Comparison of ENCODE assay signal across 8 mouse cellular contexts in the genomic region with DNA sequence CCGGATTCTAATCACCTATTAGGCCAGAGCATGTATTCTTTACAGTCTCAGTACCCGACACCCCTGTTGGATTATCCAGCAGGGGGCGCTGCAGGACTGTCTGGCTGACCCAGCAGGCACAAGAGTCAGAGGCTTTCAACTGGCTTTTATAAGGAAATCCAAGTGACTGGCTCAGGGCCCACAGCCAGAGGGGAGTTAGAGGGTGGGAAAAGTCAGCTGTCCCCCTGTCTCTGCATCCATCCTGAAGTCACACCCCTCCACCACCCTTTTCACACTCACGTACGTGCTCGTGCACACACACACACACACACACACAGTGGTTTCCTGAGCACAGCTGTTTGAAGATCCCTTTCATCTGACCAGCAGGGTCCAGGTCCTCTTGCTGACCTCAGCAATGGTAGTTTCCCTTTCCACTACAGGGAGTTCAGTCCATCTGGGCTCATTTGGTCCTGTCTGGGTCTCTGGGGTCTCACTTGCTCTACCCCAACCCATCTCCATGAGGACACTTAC. TPM values are rescaled to one million over a fixed set of nuclear protein-coding genes. Genes with fewer than 3 reads are reported as not detected.
DNase-seq lines count a peak whose midpoint lies in the region; ATAC-seq and TF ChIP-seq lines count a peak whose summit lies in the region.

No protein-coding gene starts in this region.

- no peaks in the 10 kb centered on the region for H3K9me3 ChIP-seq in embryonic facial prominence, embryonic 14.5 days (ENCODE audit: control insufficient read depth, low read length)
- H3K9me3 ChIP-seq in heart, embryonic 12.5 days (replicated peaks) = no peaks in the 10 kb centered on the region
- no peaks in the 10 kb centered on the region for H3K9me3 ChIP-seq in liver, embryonic 12.5 days (replicated peaks)
- no peaks in the 10 kb centered on the region for H3K9me3 ChIP-seq in neural tube, embryonic 13.5 days
- H3K9me3 ChIP-seq in stomach, postnatal 0 days (ENCODE audit: control insufficient read depth, low read length) = no peaks in the 10 kb centered on the region

- peak; percentile 80 for ATAC-seq in embryonic facial prominence, embryonic 14.5 days (ENCODE audit: low read depth)
- peak; percentile 46; the same call in 1 of the 2 replicates for ATAC-seq in heart, embryonic 12.5 days (ENCODE audit: insufficient number of reproducible peaks, low FRiP score)
- peak; percentile 31; the same call in 1 of the 2 replicates for ATAC-seq in liver, embryonic 12.5 days
- ATAC-seq in neural tube, embryonic 13.5 days (ENCODE audit: low read depth) = peak; percentile 66
- peak; percentile 69 for ATAC-seq in stomach, postnatal 0 days (ENCODE audit: low FRiP score, low TSS enrichment)

- TF ChIP-seq EP300 in stomach, postnatal 0 days (optimal IDR thresholded peaks at IDR 0.05) = no peak

- no peaks in the 10 kb centered on the region for H3K36me3 ChIP-seq in embryonic facial prominence, embryonic 14.5 days (ENCODE audit: control insufficient read depth, insufficient read depth, low read length)
- no peaks in the 10 kb centered on the region for H3K36me3 ChIP-seq in heart, embryonic 12.5 days
- no peaks in the 10 kb centered on the region for H3K36me3 ChIP-seq in liver, embryonic 12.5 days
- H3K36me3 ChIP-seq in neural tube, embryonic 13.5 days = no peaks in the 10 kb centered on the region
- H3K36me3 ChIP-seq in stomach, postnatal 0 days (ENCODE audit: control insufficient read depth, insufficient read depth, low read length) = no peaks in the 10 kb centered on the region

- H3K4me3 ChIP-seq in embryonic facial prominence, embryonic 14.5 days (ENCODE audit: low read depth, low read length) = no peak overlapping the region
- H3K4me3 ChIP-seq in heart, embryonic 12.5 days = no peak overlapping the region
- no peak overlapping the region for H3K4me3 ChIP-seq in liver, embryonic 12.5 days
- no peak overlapping the region for H3K4me3 ChIP-seq in neural tube, embryonic 13.5 days
- no peak overlapping the region for H3K4me3 ChIP-seq in stomach, postnatal 0 days (ENCODE audit: low read depth, low read length)

- no peak overlapping the region for H3K27ac ChIP-seq in embryonic facial prominence, embryonic 14.5 days (replicated peaks; ENCODE audit: low read depth, low read length)
- H3K27ac ChIP-seq in heart, embryonic 12.5 days (ENCODE audit: poor library complexity, severe bottlenecking) = no peak overlapping the region
- no peak overlapping the region for H3K27ac ChIP-seq in liver, embryonic 12.5 days
- H3K27ac ChIP-seq in neural tube, embryonic 13.5 days (replicated peaks) = no peak overlapping the region
- H3K27ac ChIP-seq in stomach, postnatal 0 days (replicated peaks) = no peak overlapping the region

- peak; percentile 84 for DNase-seq in 3T3-L1 (ENCODE audit: low read depth, low spot score)
- DNase-seq in adrenal gland, postnatal 36 days = peak; percentile 94 to 95
- DNase-seq in embryonic facial prominence, embryonic 14.5 days (ENCODE audit: low spot score) = peak; percentile 89
- DNase-seq in kidney, postnatal 14 days = peak; percentile 93
- DNase-seq in stomach, postnatal 0 days (ENCODE audit: low spot score) = peak; percentile 93

- H3K27me3 ChIP-seq in embryonic facial prominence, embryonic 14.5 days (replicated peaks; ENCODE audit: control insufficient read depth, insufficient read depth, low read length) = no peaks in the 10 kb centered on the region
- H3K27me3 ChIP-seq in heart, embryonic 12.5 days (replicated peaks) = 0 out of 2 replicates have a peak, but pooled peaks cover 2% of the 10 kb centered on the region
- no peaks in the 10 kb centered on the region for H3K27me3 ChIP-seq in liver, embryonic 12.5 days (replicated peaks)
- no peaks in the 10 kb centered on the region for H3K27me3 ChIP-seq in neural tube, embryonic 13.5 days
- no peaks in the 10 kb centered on the region for H3K27me3 ChIP-seq in stomach, postnatal 0 days (ENCODE audit: control insufficient read depth, insufficient read depth, low read length)

- TF ChIP-seq CTCF in stomach, postnatal 0 days (IDR thresholded peaks at IDR 0.05; ENCODE audit: low read depth) = peak; percentile 98

- no peaks in the 10 kb centered on the region for H3K4me1 ChIP-seq in embryonic facial prominence, embryonic 14.5 days (ENCODE audit: control insufficient read depth, insufficient read depth, low read length)
- H3K4me1 ChIP-seq in heart, embryonic 12.5 days (replicated peaks) = peaks cover 15% of the 10 kb centered on the region
- H3K4me1 ChIP-seq in liver, embryonic 12.5 days = peaks cover 9% of the 10 kb centered on the region
- peaks cover under 1% of the 10 kb centered on the region for H3K4me1 ChIP-seq in neural tube, embryonic 13.5 days (replicated peaks)
- no peaks in the 10 kb centered on the region for H3K4me1 ChIP-seq in stomach, postnatal 0 days (replicated peaks; ENCODE audit: control insufficient read depth, insufficient read depth)

- H3K4me2 ChIP-seq in embryonic facial prominence, embryonic 14.5 days (ENCODE audit: low read depth, low read length) = no peak overlapping the region
- no peak overlapping the region for H3K4me2 ChIP-seq in heart, embryonic 12.5 days
- no peak overlapping the region for H3K4me2 ChIP-seq in liver, embryonic 12.5 days
- no peak overlapping the region for H3K4me2 ChIP-seq in neural tube, embryonic 13.5 days
- H3K4me2 ChIP-seq in stomach, postnatal 0 days (replicated peaks; ENCODE audit: low read depth) = no peak overlapping the region

- no peak overlapping the region for H3K9ac ChIP-seq in embryonic facial prominence, embryonic 14.5 days (ENCODE audit: low read depth, low read length)
- H3K9ac ChIP-seq in heart, embryonic 12.5 days = 0 out of 2 replicates have a peak overlapping the region, but pooled peaks have one; percentile 3
- H3K9ac ChIP-seq in liver, embryonic 12.5 days = no peak overlapping the region
- no peak overlapping the region for H3K9ac ChIP-seq in neural tube, embryonic 13.5 days
- H3K9ac ChIP-seq in stomach, postnatal 0 days (ENCODE audit: low read length) = no peak overlapping the region

- 16% methylated on average over 6 of the region's 6 CpGs for WGBS in embryonic facial prominence, embryonic 14.5 days
- 15% methylated on average over 6 of the region's 6 CpGs for WGBS in heart, embryonic 12.5 days
- 21% methylated on average over 6 of the region's 6 CpGs for WGBS in liver, embryonic 12.5 days (ENCODE audit: insufficient replicate concordance)
- 15% methylated on average over 6 of the region's 6 CpGs for WGBS in neural tube, embryonic 13.5 days
- WGBS in stomach, postnatal 0 days = 9% methylated on average over 6 of the region's 6 CpGs

RNA-seq across cellular contexts. Expression of a gene that starts 14.1 kb away (rescaled TPM):
- not detected for total RNA-seq in adrenal gland, postnatal 36 days (2021)
- not detected in 2 replicates for polyA plus RNA-seq in embryonic facial prominence, embryonic 14.5 days (2014; fragmentation: Nextera tagmentation; extraction: Ambion mirVana)
- not detected in 2 replicates for polyA plus RNA-seq in heart, embryonic 12.5 days (2016; fragmentation: Nextera tagmentation; extraction: Ambion mirVana)
- polyA plus RNA-seq in liver, embryonic 12.5 days (2016; fragmentation: Nextera tagmentation; extraction: Ambion mirVana) = not detected in 2 replicates
- not detected in 2 replicates for polyA plus RNA-seq in neural tube, embryonic 13.5 days (2015; fragmentation: Nextera tagmentation; extraction: Ambion mirVana)
- polyA plus RNA-seq in stomach, postnatal 0 days (2015; fragmentation: Nextera tagmentation; extraction: Ambion mirVana) = 0.08 TPM in 1 of 2 replicates, not detected in the other

RNA-seq across cellular contexts. Expression of a gene that starts 17.0 kb away (rescaled TPM):
- total RNA-seq in adrenal gland, postnatal 36 days (2021) = not detected
- 3.2 and 4.5 TPM in 2 replicates for polyA plus RNA-seq in embryonic facial prominence, embryonic 14.5 days (2014; fragmentation: Nextera tagmentation; extraction: Ambion mirVana)
- 0.18 TPM in 1 of 2 replicates, not detected in the other for polyA plus RNA-seq in heart, embryonic 12.5 days (2016; fragmentation: Nextera tagmentation; extraction: Ambion mirVana)
- polyA plus RNA-seq in liver, embryonic 12.5 days (2016; fragmentation: Nextera tagmentation; extraction: Ambion mirVana) = not detected in 2 replicates
- polyA plus RNA-seq in neural tube, embryonic 13.5 days (2015; fragmentation: Nextera tagmentation; extraction: Ambion mirVana) = 19.4 and 22.7 TPM in 2 replicates
- polyA plus RNA-seq in stomach, postnatal 0 days (2015; fragmentation: Nextera tagmentation; extraction: Ambion mirVana) = 0.44 and 0.74 TPM in 2 replicates

RNA-seq across cellular contexts. Expression of a gene that starts 38.2 kb away (rescaled TPM):
- 1 to 10 TPM; 6.9 to 8.8 TPM for total RNA-seq in adrenal gland, postnatal 36 days (2021)
- polyA plus RNA-seq in embryonic facial prominence, embryonic 14.5 days (2014; fragmentation: Nextera tagmentation; extraction: Ambion mirVana) = 39.6 and 40.3 TPM in 2 replicates
- 26.6 and 26.7 TPM in 2 replicates for polyA plus RNA-seq in heart, embryonic 12.5 days (2016; fragmentation: Nextera tagmentation; extraction: Ambion mirVana)
- 14.3 TPM in 2 replicates for polyA plus RNA-seq in liver, embryonic 12.5 days (2016; fragmentation: Nextera tagmentation; extraction: Ambion mirVana)
- polyA plus RNA-seq in neural tube, embryonic 13.5 days (2015; fragmentation: Nextera tagmentation; extraction: Ambion mirVana) = 14.2 and 15.6 TPM in 2 replicates
- polyA plus RNA-seq in stomach, postnatal 0 days (2015; fragmentation: Nextera tagmentation; extraction: Ambion mirVana) = 10.8 and 11.2 TPM in 2 replicates

RNA-seq across cellular contexts. Expression of a gene that starts 47.6 kb away (rescaled TPM):
- under 1 TPM; 0.63 TPM for total RNA-seq in adrenal gland, postnatal 36 days (2021)
- 2.1 TPM in 2 replicates for polyA plus RNA-seq in embryonic facial prominence, embryonic 14.5 days (2014; fragmentation: Nextera tagmentation; extraction: Ambion mirVana)
- 0.32 TPM in 1 of 2 replicates, not detected in the other for polyA plus RNA-seq in heart, embryonic 12.5 days (2016; fragmentation: Nextera tagmentation; extraction: Ambion mirVana)
- polyA plus RNA-seq in liver, embryonic 12.5 days (2016; fragmentation: Nextera tagmentation; extraction: Ambion mirVana) = 0.13 TPM in 1 of 2 replicates, not detected in the other
- 1.3 and 1.6 TPM in 2 replicates for polyA plus RNA-seq in neural tube, embryonic 13.5 days (2015; fragmentation: Nextera tagmentation; extraction: Ambion mirVana)
- 0.35 and 0.58 TPM in 2 replicates for polyA plus RNA-seq in stomach, postnatal 0 days (2015; fragmentation: Nextera tagmentation; extraction: Ambion mirVana)
